Mouse (Mus musculus) fat pad, adult 2 months (tissue): ENCODE data around the gene Klc1.
"Not testable (repeated sequence)": the region's sequence is repeated elsewhere in the genome, so short reads cannot be mapped to it uniquely, and the experiment has no call there.

ENCODE experiments used
- DNase-seq: peaks from one replicate; pipeline ENCODE4 v3.0.0-alpha.2; 2011; ENCODE audit warnings: low read depth, low spot score; ENCODE audit errors: extremely low read depth

Klc1 gene

GRCm38 (mm10) chr12:111758381-111759175, at the start of gene Klc1:
Klc1 (plus strand) TSS chr12:111758849.
- DNase-seq: no peak

- no peak for DNase-seq
These were observed 48.6 kb upstream of the Klc1 start for GRCm38 (mm10) chr12:111710091-111710490.

- DNase-seq: no peak
These were observed 46.2 kb upstream of the Klc1 start for GRCm38 (mm10) chr12:111712476-111712875.

- no peak for DNase-seq
These were observed 45.5 kb upstream of the Klc1 start, which contains the start of the genes Bag5 and Apopt1 for GRCm38 (mm10) chr12:111713004-111713651. Bag5 (minus strand) TSS chr12:111713257. Apopt1 (plus strand) TSS chr12:111713261.

- DNase-seq: not testable (repeated sequence)
These were observed 44.8 kb upstream of the Klc1 start for GRCm38 (mm10) chr12:111713880-111714279.

- DNase-seq: no peak
These were observed 42.1 kb upstream of the Klc1 start for GRCm38 (mm10) chr12:111716505-111716904.

GRCm38 (mm10) chr12:111718656-111719055, 40.0 kb upstream of the Klc1 start:
- DNase-seq: no peak

GRCm38 (mm10) chr12:111720222-111720621, 38.4 kb upstream of the Klc1 start:
- no peak for DNase-seq

GRCm38 (mm10) chr12:111722654-111723053, 36.0 kb upstream of the Klc1 start:
- no peak for DNase-seq

- no peak for DNase-seq
These were observed 33.9 kb upstream of the Klc1 start for GRCm38 (mm10) chr12:111724638-111725337.

- no peak for DNase-seq
These were observed 33.1 kb upstream of the Klc1 start for GRCm38 (mm10) chr12:111725338-111726121.

- no peak for DNase-seq
These were observed 32.6 kb upstream of the Klc1 start for GRCm38 (mm10) chr12:111726122-111726463.

GRCm38 (mm10) chr12:111727956-111728355, 30.7 kb upstream of the Klc1 start:
- DNase-seq: no peak

- no peak for DNase-seq
These were observed 26.5 kb upstream of the Klc1 start for GRCm38 (mm10) chr12:111731822-111732807.

GRCm38 (mm10) chr12:111732921-111733320, 25.7 kb upstream of the Klc1 start:
- DNase-seq: no peak

GRCm38 (mm10) chr12:111734912-111735311, 23.7 kb upstream of the Klc1 start:
- no peak for DNase-seq

GRCm38 (mm10) chr12:111736676-111737075, 22.0 kb upstream of the Klc1 start:
- DNase-seq: not testable (repeated sequence)

GRCm38 (mm10) chr12:111737370-111737769, 21.3 kb upstream of the Klc1 start:
- no peak for DNase-seq

- DNase-seq: no peak
These were observed 19.9 kb upstream of the Klc1 start for GRCm38 (mm10) chr12:111738754-111739153.

- no peak for DNase-seq
These were observed 17.3 kb upstream of the Klc1 start for GRCm38 (mm10) chr12:111741338-111741737.
